Mouse (Mus musculus) embryo, embryonic 9.5 days (tissue): ENCODE data around the gene Mpig6b.
A peak's percentile ranks its signal among the peaks of the same experiment; 100 is the strongest.
"Not testable (repeated sequence)": the region's sequence is repeated elsewhere in the genome, so short reads cannot be mapped to it uniquely, and the experiment has no call there.

ENCODE experiments used
- DNase-seq: peaks from one replicate; pipeline ENCODE4 v3.0.0-alpha.2; 2017; ENCODE audit errors: extremely low spot score

Mpig6b gene

GRCm38 (mm10) chr17:35034896-35035295, 31.1 kb downstream of the Mpig6b start:
- no peak for DNase-seq

GRCm38 (mm10) chr17:35033703-35034102, 32.3 kb downstream of the Mpig6b start:
- DNase-seq: not testable (repeated sequence)

- DNase-seq: no peak
Measured at GRCm38 (mm10) chr17:35032323-35032870, 33.6 kb downstream of the Mpig6b start.

GRCm38 (mm10) chr17:35031880-35032279, 34.1 kb downstream of the Mpig6b start:
- no peak for DNase-seq

- no peak for DNase-seq
Measured at GRCm38 (mm10) chr17:35031272-35031671, 34.7 kb downstream of the Mpig6b start.

- DNase-seq: no peak
Measured at GRCm38 (mm10) chr17:35029691-35030532, 36.1 kb downstream of the Mpig6b start.

- DNase-seq: no peak
Measured at GRCm38 (mm10) chr17:35028315-35028714, 37.7 kb downstream of the Mpig6b start.

GRCm38 (mm10) chr17:35027277-35028068, 38.5 kb downstream of the Mpig6b start, which contains the start of gene Sapcd1:
Sapcd1 (minus strand) TSS chr17:35028016.
- no peak for DNase-seq

- no peak for DNase-seq
Measured at GRCm38 (mm10) chr17:35026206-35026605, 39.8 kb downstream of the Mpig6b start.

- DNase-seq: no peak
Measured at GRCm38 (mm10) chr17:35024691-35025488, 41.1 kb downstream of the Mpig6b start.

GRCm38 (mm10) chr17:35024261-35024660, 41.7 kb downstream of the Mpig6b start:
- DNase-seq: no peak

- no peak for DNase-seq
Measured at GRCm38 (mm10) chr17:35023756-35024155, 42.2 kb downstream of the Mpig6b start.

GRCm38 (mm10) chr17:35023221-35023620, 42.8 kb downstream of the Mpig6b start:
- DNase-seq: no peak

- no peak for DNase-seq
Measured at GRCm38 (mm10) chr17:35022541-35023060, 43.4 kb downstream of the Mpig6b start.

GRCm38 (mm10) chr17:35021842-35022477, 44.0 kb downstream of the Mpig6b start:
- DNase-seq: no peak

GRCm38 (mm10) chr17:35021163-35021808, 44.7 kb downstream of the Mpig6b start:
- peak; percentile 92 for DNase-seq

GRCm38 (mm10) chr17:35020551-35020950, 45.4 kb downstream of the Mpig6b start:
- no peak for DNase-seq

GRCm38 (mm10) chr17:35019894-35020293, 46.1 kb downstream of the Mpig6b start:
- no peak for DNase-seq

- no peak for DNase-seq
Measured at GRCm38 (mm10) chr17:35018171-35018570, 47.8 kb downstream of the Mpig6b start.

- DNase-seq: no peak
Measured at GRCm38 (mm10) chr17:35017706-35018030, 48.3 kb downstream of the Mpig6b start.
